Mouse (Mus musculus): ENCODE data around the gene Olfr592.
"Not testable (repeated sequence)": the region's sequence is repeated elsewhere in the genome, so short reads cannot be mapped to it uniquely, and the experiment has no call there.

Gene Olfr592

GRCm38 (mm10) chr7:103184503-103184902, at the start of gene Olfr592:
Olfr592 (plus strand) TSS chr7:103184803.
- DNase-seq, result not testable (repeated sequence)

DNA sequence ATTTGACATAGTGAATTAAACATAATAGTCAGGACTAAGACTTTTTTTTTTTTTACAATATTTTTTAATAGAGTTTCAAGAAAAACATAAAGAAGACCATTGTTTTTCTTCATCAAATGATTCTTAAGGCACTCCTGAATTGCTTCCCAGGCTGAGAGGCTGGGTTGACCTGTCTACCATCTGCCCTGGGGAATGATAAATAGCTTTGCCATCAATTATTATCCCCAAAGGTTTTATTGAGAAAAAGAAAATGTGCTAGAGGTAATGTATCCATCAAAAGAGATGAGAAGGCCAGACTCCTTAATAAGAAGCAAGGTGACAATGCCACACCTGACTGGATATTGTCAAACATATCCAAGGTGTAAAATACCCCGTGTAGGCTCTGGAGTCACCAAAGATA, 44.0 kb upstream of the Olfr592 start, which contains the start of gene Olfr588-ps1:
Gene Olfr588-ps1, plus strand, starts transcription at position 301 of the 400 bp plus-strand sequence.
- DNase-seq, result no peak

DNA sequence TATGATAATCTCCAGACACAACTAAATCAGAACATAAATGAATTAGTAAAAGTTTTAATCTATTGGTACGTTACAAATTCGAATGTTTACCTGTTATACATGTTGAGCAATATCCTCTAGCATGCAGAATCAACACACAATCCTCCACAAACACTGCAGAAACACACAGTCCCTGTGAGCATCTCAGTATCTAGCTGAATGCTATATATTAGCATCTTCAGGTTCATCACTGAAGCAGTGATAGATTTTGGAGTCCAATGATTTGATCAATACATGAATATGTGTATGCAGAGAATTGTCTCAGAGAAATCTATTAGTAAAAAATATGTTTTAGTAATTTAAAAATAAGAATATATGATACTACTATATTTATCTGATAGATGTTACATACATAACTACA, 28.3 kb upstream of the Olfr592 start, which contains the start of gene Olfr589:
Gene Olfr589, minus strand, starts transcription at position 101 of the 400 bp plus-strand sequence.
- DNase-seq, result no peak

- DNase-seq, result no peak
These were observed 14.9 kb upstream of the Olfr592 start for GRCm38 (mm10) chr7:103169697-103170096.

GRCm38 (mm10) chr7:103178240-103178639, 6.4 kb upstream of the Olfr592 start, which contains the start of gene Olfr591:
Olfr591 (minus strand) TSS chr7:103178340.
- DNase-seq, result no peak

DNA sequence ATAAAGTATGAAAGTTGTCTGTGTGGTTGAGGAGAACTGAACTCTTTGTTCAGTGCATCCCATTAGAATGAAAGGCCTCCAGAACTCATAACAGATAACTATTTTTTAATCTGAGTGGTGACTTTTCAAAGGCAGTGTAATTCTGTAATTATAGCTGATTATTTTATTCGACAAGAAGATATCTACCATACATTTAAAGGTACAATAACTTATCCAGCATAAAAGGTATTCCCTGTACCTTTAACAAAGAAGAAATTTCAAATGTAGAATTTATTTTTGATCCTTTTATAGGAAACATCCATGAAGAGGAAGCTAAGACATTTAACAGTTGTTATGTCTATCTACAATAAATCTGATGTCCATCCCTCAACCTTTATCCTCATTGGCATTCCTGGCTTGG, 27.0 kb downstream of the Olfr592 start, which contains the start of gene Olfr593:
Gene Olfr593, plus strand, starts transcription at position 301 of the 400 bp plus-strand sequence.
- DNase-seq, result no peak

DNA sequence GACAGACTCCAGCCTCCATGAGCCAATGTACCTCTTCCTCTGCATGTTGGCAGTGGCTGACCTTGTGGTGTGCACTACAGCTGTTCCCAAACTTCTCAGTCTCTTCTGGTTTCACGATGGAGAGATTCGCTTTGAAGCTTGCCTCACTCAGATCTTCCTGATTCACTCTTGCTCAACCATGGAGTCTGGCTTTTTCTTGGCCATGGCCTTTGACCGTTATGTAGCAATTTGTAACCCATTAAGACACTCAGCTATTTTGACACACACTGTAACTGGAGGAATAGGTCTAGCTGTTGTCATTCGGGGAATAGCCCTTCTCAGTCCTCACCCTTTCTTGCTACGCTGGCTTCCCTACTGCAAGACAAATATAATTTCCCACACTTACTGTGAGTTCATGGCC, 27.4 kb downstream of the Olfr592 start:
- not testable (repeated sequence) for DNase-seq

DNA sequence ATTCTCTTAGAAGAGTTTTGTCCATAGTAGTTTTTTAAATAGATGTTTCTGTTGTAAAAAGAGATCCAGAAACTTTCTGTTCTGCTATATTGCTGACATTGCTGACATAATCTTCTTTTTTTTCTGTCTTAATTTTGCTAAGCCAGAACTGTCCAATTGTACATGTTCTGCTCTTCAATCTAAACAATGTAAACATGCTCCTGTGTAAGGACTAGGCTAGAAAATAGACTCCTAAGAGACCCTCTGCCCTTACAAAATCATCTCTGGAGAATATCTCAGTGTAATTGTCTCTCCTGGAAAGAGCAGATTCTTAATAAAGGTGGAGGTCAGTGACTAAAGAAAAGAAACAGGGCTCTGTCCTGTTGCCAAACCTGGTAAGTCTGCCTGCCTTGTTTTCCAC, 32.1 kb downstream of the Olfr592 start, which contains the start of gene Olfr594:
Gene Olfr594, plus strand, starts transcription at position 301 of the 400 bp plus-strand sequence.
- no peak for DNase-seq

Measured in spleen, adult 18-20 months (tissue).